Mouse (Mus musculus): ENCODE measurements around the gene Cd70. TPM values are rescaled to one million over a fixed set of nuclear protein-coding genes. Genes with fewer than 3 reads are reported as not detected.
A peak's percentile ranks its signal among the peaks of the same experiment; 100 is the strongest.

Cd70 gene
- total RNA-seq (2021): not detected
- long read RNA-seq, experiment 1: 0 reads
- long read RNA-seq, experiment 2: 0 reads

- intact Hi-C loops (cut with DNase I): no loop called here
Observed at GRCm38 (mm10) chr17:57148994-57149803, at the start of gene Cd70. Gene Cd70 (minus strand): TSS chr17:57149777.

GRCm38 (mm10) chr17:57198252-57198651 lies 48.7 kb upstream of the Cd70 start:
- intact Hi-C loops (cut with DNase I): no loop called here

More at GRCm38 (mm10) chr17:57148994-57149803, at the start of gene Cd70:
- DNase-seq: no peak

GRCm38 (mm10) chr17:57195326-57196010 lies 45.9 kb upstream of the Cd70 start:
- intact Hi-C loops (cut with DNase I): no loop called here
- no peak for DNase-seq

More at GRCm38 (mm10) chr17:57198252-57198651, 48.7 kb upstream of the Cd70 start:
- DNase-seq: no peak

- DNase-seq: no peak
- intact Hi-C loops (cut with DNase I): no loop called here
Observed at GRCm38 (mm10) chr17:57194771-57195170, 45.2 kb upstream of the Cd70 start.

GRCm38 (mm10) chr17:57194041-57194507 lies 44.5 kb upstream of the Cd70 start, which contains the start of gene Tnfsf14:
Gene Tnfsf14 (minus strand): TSS chr17:57194177.
- DNase-seq: no peak
- intact Hi-C loops (cut with DNase I): no loop called here

GRCm38 (mm10) chr17:57188510-57189192 lies 39.1 kb upstream of the Cd70 start:
- intact Hi-C loops (cut with DNase I): no loop called here
- no peak for DNase-seq

- intact Hi-C loops (cut with DNase I): no loop called here
- no peak for DNase-seq
Observed at GRCm38 (mm10) chr17:57185641-57186040, 36.1 kb upstream of the Cd70 start.

- no peak for DNase-seq
- intact Hi-C loops (cut with DNase I): no loop called here
Observed at GRCm38 (mm10) chr17:57182871-57183270, 33.3 kb upstream of the Cd70 start.

- DNase-seq: no peak
- intact Hi-C loops (cut with DNase I): no loop called here
Observed at GRCm38 (mm10) chr17:57180363-57180762, 30.8 kb upstream of the Cd70 start.

GRCm38 (mm10) chr17:57173351-57173750 lies 23.8 kb upstream of the Cd70 start:
- no peak for DNase-seq
- intact Hi-C loops (cut with DNase I): no loop called here

GRCm38 (mm10) chr17:57172378-57172777 lies 22.8 kb upstream of the Cd70 start:
- no peak for DNase-seq
- intact Hi-C loops (cut with DNase I): no loop called here

- DNase-seq: no peak
- intact Hi-C loops (cut with DNase I): no loop called here
Observed at GRCm38 (mm10) chr17:57170616-57171260, 21.2 kb upstream of the Cd70 start.

- peak; percentile 87 to 89 for DNase-seq
- intact Hi-C loops (cut with DNase I): loop anchor here (5.0 to 10.0 kb wide), 3 partner anchors 70 to 360 kb away; no protein-coding TSS in a partner anchor
Observed at GRCm38 (mm10) chr17:57166800-57167791, 17.5 kb upstream of the Cd70 start.

- intact Hi-C loops (cut with DNase I): no loop called here
- DNase-seq: no peak
Observed at GRCm38 (mm10) chr17:57153787-57154186, 4.2 kb upstream of the Cd70 start.

- intact Hi-C loops (cut with DNase I): no loop called here
- DNase-seq: no peak
Observed at GRCm38 (mm10) chr17:57153006-57153405, 3.4 kb upstream of the Cd70 start.

- no peak for DNase-seq
- intact Hi-C loops (cut with DNase I): no loop called here
Observed at GRCm38 (mm10) chr17:57148343-57148742, 1.2 kb downstream of the Cd70 start.

GRCm38 (mm10) chr17:57145115-57145514 lies 4.5 kb downstream of the Cd70 start:
- intact Hi-C loops (cut with DNase I): no loop called here

GRCm38 (mm10) chr17:57143704-57144103 lies 5.9 kb downstream of the Cd70 start:
- no peak for DNase-seq
- intact Hi-C loops (cut with DNase I): no loop called here

More at GRCm38 (mm10) chr17:57145115-57145514, 4.5 kb downstream of the Cd70 start:
- DNase-seq: no peak

- no peak for DNase-seq
- intact Hi-C loops (cut with DNase I): no loop called here
Observed at GRCm38 (mm10) chr17:57139708-57140107, 9.9 kb downstream of the Cd70 start.
